Mouse (Mus musculus): Measurements from ENCODE around the gene Nenf.

DNA sequence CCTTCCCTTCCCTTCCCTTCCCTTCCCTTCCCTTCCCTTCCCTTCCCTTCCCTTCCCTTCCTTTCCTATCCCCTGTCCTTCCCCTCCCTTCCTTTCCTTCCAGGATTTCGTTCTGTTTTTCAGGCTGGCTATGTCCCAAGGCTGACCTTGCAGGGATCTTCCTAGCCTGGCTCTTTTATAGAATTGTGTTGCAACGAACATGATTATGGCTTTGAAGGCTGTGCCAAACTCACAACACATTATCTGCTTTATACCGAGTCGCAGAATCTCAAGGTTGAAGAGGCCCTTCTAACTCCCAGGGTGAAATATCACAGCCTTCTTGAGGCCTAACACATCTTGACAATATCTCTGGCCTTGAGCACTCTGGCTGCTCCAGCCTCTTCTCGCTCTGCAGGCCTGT, 692 bp upstream of the Nenf start:
- TF ChIP-seq HCFC1 (IDR thresholded peaks at IDR 0.05; ENCODE audit: borderline replicate concordance, insufficient read depth, low read length) (no peak), MAFK (IDR thresholded peaks at IDR 0.05; ENCODE audit: insufficient read depth, low read depth, low read length) (no peak), ZNF384 (IDR thresholded peaks at IDR 0.05; ENCODE audit: low read depth, low read length) (no peak), ZC3H11A (IDR thresholded peaks at IDR 0.05; ENCODE audit: borderline replicate concordance, low read depth, low read length) (no peak), CHD2 (IDR thresholded peaks at IDR 0.05; ENCODE audit: low read depth, low read length) (no peak)

Data from ES-E14 (cell line).